Mouse (Mus musculus) R1 (cell line): Measurements from ENCODE around the gene Fbl.
"Not testable (repeated sequence)": the region's sequence is repeated elsewhere in the genome, so short reads cannot be mapped to it uniquely, and the experiment has no call there.

Experiments used
- DNase-seq: peaks from one replicate; pipeline ENCODE4 v3.0.0-alpha.2; 2018; ENCODE audit warnings: low read depth, low spot score

Fbl gene

GRCm38 (mm10) chr7:28191903-28192302, 22.4 kb downstream of the Fbl start:
- DNase-seq: peak; percentile 20

- peak; percentile 77 for DNase-seq
Measured at GRCm38 (mm10) chr7:28195414-28196098, 26.0 kb downstream of the Fbl start.

- DNase-seq: no peak
Measured at GRCm38 (mm10) chr7:28196528-28196927, 27.0 kb downstream of the Fbl start.

- DNase-seq: no peak
Measured at GRCm38 (mm10) chr7:28199054-28199453, 29.5 kb downstream of the Fbl start.

- DNase-seq: peak; percentile 77
Measured at GRCm38 (mm10) chr7:28203207-28204108, 33.9 kb downstream of the Fbl start.

- DNase-seq: no peak
Measured at GRCm38 (mm10) chr7:28206044-28206600, 36.6 kb downstream of the Fbl start.

GRCm38 (mm10) chr7:28208396-28208987, 39.0 kb downstream of the Fbl start:
- no peak for DNase-seq

- peak; percentile 96 for DNase-seq
Measured at GRCm38 (mm10) chr7:28208988-28209508, 39.5 kb downstream of the Fbl start.

- DNase-seq: peak; percentile 28
Measured at GRCm38 (mm10) chr7:28210731-28211130, 41.2 kb downstream of the Fbl start.

GRCm38 (mm10) chr7:28214142-28214541, 44.6 kb downstream of the Fbl start:
- DNase-seq: peak; percentile 93

- DNase-seq: peak; percentile 55
Measured at GRCm38 (mm10) chr7:28215950-28216349, 46.4 kb downstream of the Fbl start.

GRCm38 (mm10) chr7:28217811-28218210, 48.3 kb downstream of the Fbl start:
- DNase-seq: not testable (repeated sequence)

- not testable (repeated sequence) for DNase-seq
Measured at GRCm38 (mm10) chr7:28218951-28219740, 49.6 kb downstream of the Fbl start.

- DNase-seq: peak; percentile 63
Measured at GRCm38 (mm10) chr7:28226836-28227235, 57.3 kb downstream of the Fbl start.

- DNase-seq: peak; percentile 76
Measured at GRCm38 (mm10) chr7:28227421-28227820, 57.9 kb downstream of the Fbl start.
